Mouse (Mus musculus) CH12.LX (cell line): ENCODE results near the gene Maea. TPM values are rescaled to one million over a fixed set of nuclear protein-coding genes. Genes with fewer than 3 reads are reported as not detected.
A peak's percentile ranks its signal among the peaks of the same experiment; 100 is the strongest.

Experiments used
- DNase-seq: peaks from one replicate; pipeline ENCODE4 v3.0.0-alpha.2; 2013; ENCODE audit errors: extremely low read depth
- H3K27ac ChIP-seq: 2 replicates; pipeline ENCODE4 v1.5.1; 2012; ENCODE audit warnings: low read depth, mild to moderate bottlenecking, control low read depth, moderate library complexity; ENCODE audit not compliant: insufficient read depth
- H3K27me3 ChIP-seq: replicated peaks from 2 replicates; pipeline ENCODE3; 2012; ENCODE audit warnings: inconsistent platforms
- H3K36me3 ChIP-seq, 2 experiments: replicated peaks in 1 of 2; 2 replicates each; pipeline versions ENCODE3 to v1.6.1; 2012; ENCODE audit warnings: inconsistent platforms in 1 of 2, low read length in 1 of 2, mild to moderate bottlenecking in 1 of 2, mixed read lengths in 1 of 2, moderate library complexity in 1 of 2; ENCODE audit not compliant: control insufficient read depth in 1 of 2, insufficient read depth in 1 of 2
- H3K4me1 ChIP-seq, 2 experiments: 2 replicates each; pipeline ENCODE4 v1.6.1; 2012; ENCODE audit warnings: inconsistent platforms in 1 of 2, moderate library complexity in 1 of 2; ENCODE audit not compliant: insufficient read depth in 2 of 2, control insufficient read depth in 1 of 2
- H3K4me2 ChIP-seq: 2 replicates; pipeline ENCODE4 v1.6.1; 2012; ENCODE audit warnings: low read depth, mild to moderate bottlenecking, control low read depth; ENCODE audit not compliant: poor library complexity, insufficient read depth, severe bottlenecking
- H3K4me3 ChIP-seq, 3 experiments: fragments of 150-350 bp in 1 of 3; sonication (generic) in 1 of 3; replicated peaks in 1 of 3; 2 replicates each; pipeline versions ENCODE3 to v1.5.1; 2011 to 2012; ENCODE audit warnings: low read depth in 2 of 3, low read length in 2 of 3, mild to moderate bottlenecking in 2 of 3, moderate library complexity in 2 of 3, control low read depth in 1 of 3, improper control_type of control experiment in 1 of 3, inconsistent platforms in 1 of 3, mixed read lengths in 1 of 3; ENCODE audit not compliant: poor library complexity in 1 of 3
- H3K79me2 ChIP-seq: replicated peaks from 2 replicates; pipeline ENCODE4 v1.6.1; 2012; ENCODE audit warnings: mild to moderate bottlenecking, moderate library complexity; ENCODE audit not compliant: control insufficient read depth, poor library complexity, insufficient read depth, severe bottlenecking; ENCODE audit errors: extremely low read depth
- H3K9ac ChIP-seq: 2 replicates; pipeline ENCODE4 v1.6.1; 2012; ENCODE audit warnings: low read depth, mild to moderate bottlenecking, control low read depth, moderate library complexity; ENCODE audit not compliant: insufficient read depth
- H3K9me3 ChIP-seq: replicated peaks from 2 replicates; pipeline ENCODE3; 2012; ENCODE audit warnings: low read length, inconsistent platforms, mixed read lengths
- CHD1 ChIP-seq: IDR thresholded peaks from 2 replicates; pipeline ENCODE4 v1.6.1; 2012; ENCODE audit warnings: low read depth, low read length, improper control_type of control experiment, inconsistent platforms
- CHD2 ChIP-seq: IDR thresholded peaks from 2 replicates; pipeline ENCODE4 v1.6.1; 2011; ENCODE audit warnings: low read length, improper control_type of control experiment
- CTCF ChIP-seq, 2 experiments: IDR thresholded peaks in 1 of 2; conservative IDR thresholded peaks in 1 of 2; 2 replicates each; pipeline ENCODE4 v1.5.1; 2011 to 2012; ENCODE audit warnings: low read depth in 2 of 2, low read length in 2 of 2, improper control_type of control experiment in 1 of 2, inconsistent platforms in 1 of 2, mild to moderate bottlenecking in 1 of 2, moderate library complexity in 1 of 2
- E2F4 ChIP-seq: IDR thresholded peaks from 2 replicates; pipeline ENCODE4 v1.6.1; 2011; ENCODE audit warnings: low read depth, low read length, improper control_type of control experiment; ENCODE audit not compliant: insufficient replicate concordance
- ELF1 ChIP-seq: IDR thresholded peaks from 2 replicates; pipeline ENCODE4 v1.6.1; 2014; ENCODE audit warnings: low read depth, mild to moderate bottlenecking, inconsistent platforms, low read length, improper control_type of control experiment
- EP300 ChIP-seq: IDR thresholded peaks from 2 replicates; pipeline ENCODE4 v1.6.1; 2011; ENCODE audit warnings: low read length, improper control_type of control experiment
- ETS1 ChIP-seq: conservative IDR thresholded peaks from 2 replicates; pipeline ENCODE4 v1.6.1; 2012; ENCODE audit warnings: low read depth, mild to moderate bottlenecking, inconsistent platforms, low read length, improper control_type of control experiment, moderate library complexity
- GABPA ChIP-seq: IDR thresholded peaks from 2 replicates; pipeline ENCODE4 v1.6.1; 2012; ENCODE audit warnings: low read depth, low read length, improper control_type of control experiment, inconsistent platforms; ENCODE audit not compliant: insufficient replicate concordance
- IRF4 ChIP-seq: IDR thresholded peaks from 2 replicates; pipeline ENCODE4 v1.6.1; 2014; ENCODE audit warnings: low read depth, mild to moderate bottlenecking, inconsistent platforms, low read length, improper control_type of control experiment
- JUND ChIP-seq: conservative IDR thresholded peaks from 2 replicates; pipeline ENCODE4 v1.6.1; 2011; ENCODE audit warnings: low read depth, low read length, improper control_type of control experiment
- KAT2A ChIP-seq: IDR thresholded peaks from 2 replicates; pipeline ENCODE4 v1.6.1; 2012; ENCODE audit warnings: low read length, improper control_type of control experiment, inconsistent platforms; ENCODE audit not compliant: insufficient replicate concordance
- MAX ChIP-seq: IDR thresholded peaks from 2 replicates; pipeline ENCODE4 v1.6.1; 2011; ENCODE audit warnings: low read length, improper control_type of control experiment
- MAZ ChIP-seq: IDR thresholded peaks from 2 replicates; pipeline ENCODE4 v1.6.1; 2012; ENCODE audit warnings: low read depth, mild to moderate bottlenecking, inconsistent platforms, low read length, improper control_type of control experiment, moderate library complexity
- MEF2A ChIP-seq: IDR thresholded peaks from 2 replicates; pipeline ENCODE4 v1.6.1; 2014; ENCODE audit warnings: low read depth, mild to moderate bottlenecking, inconsistent platforms, low read length, improper control_type of control experiment, borderline replicate concordance
- MYC ChIP-seq: IDR thresholded peaks from 2 replicates; pipeline ENCODE4 v1.6.1; 2011; ENCODE audit warnings: low read depth, mild to moderate bottlenecking, improper control_type of control experiment, low read length
- NELFE ChIP-seq: IDR thresholded peaks from 2 replicates; pipeline ENCODE4 v1.6.1; 2011; ENCODE audit warnings: low read depth, low read length, improper control_type of control experiment
- NRF1 ChIP-seq: IDR thresholded peaks from 2 replicates; pipeline ENCODE4 v1.6.1; 2014; ENCODE audit warnings: low read depth, mild to moderate bottlenecking, inconsistent platforms, low read length, improper control_type of control experiment, moderate library complexity
- PAX5 ChIP-seq: IDR thresholded peaks from 2 replicates; pipeline ENCODE4 v1.6.1; 2012; ENCODE audit warnings: low read length, inconsistent platforms, mixed read lengths
- POLR2A ChIP-seq: IDR thresholded peaks from 2 replicates; pipeline ENCODE4 v1.6.1; 2011; ENCODE audit warnings: low read depth, mild to moderate bottlenecking, improper control_type of control experiment, low read length
- POLR2AphosphoS2 ChIP-seq: IDR thresholded peaks from 2 replicates; pipeline ENCODE4 v1.6.1; 2011; ENCODE audit warnings: low read depth, low read length, improper control_type of control experiment
- RAD21 ChIP-seq: IDR thresholded peaks from 2 replicates; pipeline ENCODE4 v1.6.1; 2011; ENCODE audit warnings: low read depth, mild to moderate bottlenecking, low read length, improper control_type of control experiment, moderate library complexity
- RCOR1 ChIP-seq: conservative IDR thresholded peaks from 2 replicates; pipeline ENCODE4 v1.6.1; 2012; ENCODE audit warnings: low read depth, mild to moderate bottlenecking, inconsistent platforms, low read length, improper control_type of control experiment
- SIN3A ChIP-seq: IDR thresholded peaks from 2 replicates; pipeline ENCODE4 v1.6.1; 2012; ENCODE audit warnings: low read length, improper control_type of control experiment, inconsistent platforms
- SMC3 ChIP-seq: IDR thresholded peaks from 2 replicates; pipeline ENCODE4 v1.6.1; 2011; ENCODE audit warnings: low read depth, low read length, improper control_type of control experiment
- TBP ChIP-seq: conservative IDR thresholded peaks from 2 replicates; pipeline ENCODE4 v1.6.1; 2011; ENCODE audit warnings: low read depth, low read length, improper control_type of control experiment
- TCF12 ChIP-seq: IDR thresholded peaks from 2 replicates; pipeline ENCODE4 v1.6.1; 2014; ENCODE audit warnings: low read depth, mild to moderate bottlenecking, inconsistent platforms, low read length, improper control_type of control experiment
- USF1 ChIP-seq: IDR thresholded peaks from 2 replicates; pipeline ENCODE4 v1.6.1; 2014; ENCODE audit warnings: low read depth, mild to moderate bottlenecking, inconsistent platforms, low read length, improper control_type of control experiment
- USF2 ChIP-seq: conservative IDR thresholded peaks from 2 replicates; pipeline ENCODE4 v1.6.1; 2011; ENCODE audit warnings: low read depth, low read length, improper control_type of control experiment
- ZC3H11A ChIP-seq: IDR thresholded peaks from 2 replicates; pipeline ENCODE4 v1.6.1; 2012; ENCODE audit warnings: low read depth, mild to moderate bottlenecking, inconsistent platforms, low read length, improper control_type of control experiment
- ZKSCAN1 ChIP-seq: IDR thresholded peaks from 2 replicates; pipeline ENCODE4 v1.6.1; 2012; ENCODE audit warnings: low read depth, inconsistent platforms, low read length, improper control_type of control experiment, borderline replicate concordance
- dilution Hi-C: fragments of 300-500 bp; cut with MboI; formaldehyde crosslinking; loops from 2 replicates; pipeline ENCODE4 v1.14.3; 2020; ENCODE audit warnings: low sequenced_read_pairs; ENCODE audit not compliant: extremely low pct_unique_long_range_greater_than_20kb, extremely low pct_ligation_motif_present
- in situ Hi-C: fragments of 300-500 bp; cut with MboI; formaldehyde crosslinking; loops from 3 replicates; pipeline ENCODE4 v1.14.3; 2019; ENCODE audit warnings: low sequenced_read_pairs, low pct_ligation_motif_present, low pct_unique_long_range_greater_than_20kb, mixed read lengths
- polyA plus RNA-seq: library from polyadenylated mRNA; unstranded; fragments of >175 nt; gene quantifications from 2 replicates; pipeline ENCODE4 v1.2.1, GENCODE M21; 2012; ENCODE audit warnings: low read depth; ENCODE audit not compliant: insufficient read length
- total RNA-seq, 2 experiments: library from RNA; depleted of rRNA; stranded (reverse); fragments of 300-350 nt in 1 of 2; fragments of >200 nt in 1 of 2; gene quantifications; 2 replicates each; pipeline ENCODE4 v1.2.3; 2012 to 2014

Gene Maea
- total and polyA plus RNA-seq, 3 experiments, result 75.0 to 94.2 (median 91.4) TPM

DNA sequence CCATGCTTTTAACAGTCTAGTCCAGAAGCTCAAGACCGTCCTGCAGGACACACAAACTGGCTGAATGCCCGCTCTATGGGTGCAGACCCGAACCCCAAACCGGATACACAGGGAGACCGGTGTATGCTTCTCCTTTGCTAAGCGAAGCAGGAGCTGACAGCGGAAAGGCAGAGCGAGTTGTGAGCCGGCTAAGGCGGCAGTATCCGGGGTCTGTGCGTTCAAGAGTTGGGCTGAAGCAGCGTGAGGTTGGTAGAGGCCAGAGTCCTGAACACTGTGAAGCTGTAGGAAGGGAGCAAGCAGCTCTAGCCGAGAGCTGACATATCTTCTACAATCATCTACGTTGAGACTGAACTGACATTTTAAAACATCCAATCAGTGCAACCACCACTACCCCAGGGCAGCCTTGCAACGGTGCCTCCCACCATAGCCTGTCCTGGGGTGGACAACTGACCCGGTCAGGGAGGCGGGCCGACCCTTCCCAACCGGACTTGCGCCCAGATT, 42.5 kb downstream of the Maea start:
- no peaks in the 10 kb centered on the region for H3K9me3 ChIP-seq
- dilution Hi-C loops, result no loop called here
- H3K79me2 ChIP-seq, result no peaks in the 10 kb centered on the region
- peak overlapping the region; percentile 65 to 74 (median 72) for H3K4me3 ChIP-seq
- peak; percentile 41 for DNase-seq
- in situ Hi-C loops, result loop anchor here (5.0 kb wide), 1 partner anchor 106 kb away; the partner anchor contains the start of gene Ctbp1
- H3K36me3 ChIP-seq, result peaks cover 13 to 45% of the 10 kb centered on the region in 2 experiments
- H3K27ac ChIP-seq, result peak overlapping the region; percentile 82
- H3K4me1 ChIP-seq, result peaks cover 8 to 12% of the 10 kb centered on the region in 2 experiments
- peak overlapping the region; percentile 81 for H3K9ac ChIP-seq
- TF ChIP-seq E2F4 (no peak), POLR2A (no peak), ZKSCAN1 (no peak), RCOR1 (no peak), MEF2A (no peak), ZC3H11A (no peak), EP300 (no peak), ETS1 (no peak)
- peak overlapping the region; percentile 68 for H3K4me2 ChIP-seq
- no peaks in the 10 kb centered on the region for H3K27me3 ChIP-seq

DNA sequence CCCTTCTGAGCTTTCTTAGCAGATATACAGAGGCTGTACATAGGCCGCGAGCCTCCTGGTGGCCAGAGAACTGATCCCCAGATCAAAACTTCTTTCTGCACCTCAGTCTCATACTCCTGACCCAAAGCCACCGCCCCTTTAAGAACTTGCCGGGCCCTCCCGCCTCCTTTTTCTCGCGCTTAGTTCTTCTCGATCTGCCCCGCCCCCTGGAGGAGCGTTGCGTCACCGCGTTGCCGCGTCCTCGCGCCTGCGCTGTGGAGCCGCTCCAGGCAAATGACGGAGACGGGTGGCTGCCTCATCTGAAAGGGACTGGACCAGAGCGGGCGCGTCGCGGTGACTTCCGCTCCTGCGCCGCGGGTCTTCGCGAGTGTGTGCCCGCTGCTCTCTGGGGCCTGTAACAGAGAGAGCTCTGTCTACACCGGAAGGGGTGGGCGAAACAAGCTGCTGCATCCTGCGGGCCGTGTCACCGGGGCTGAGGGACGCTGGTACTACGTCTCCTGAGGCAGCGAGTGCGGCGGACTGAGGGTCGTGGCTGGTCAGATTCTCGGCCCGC, 43.1 kb downstream of the Maea start, which contains the start of gene Uvssa:
TSS of gene Uvssa (plus strand) at position 248 of the 553 bp plus-strand sequence.
- dilution Hi-C loops (no loop called here), in situ Hi-C loops (loop anchor here (5.0 kb wide), 1 partner anchor 106 kb away; the partner anchor contains the start of gene Ctbp1)
- no peaks in the 10 kb centered on the region for H3K9me3 ChIP-seq
- H3K27ac ChIP-seq, result peak within 1 kb of the TSS; percentile 82
- peak within 1 kb of the TSS; percentile 65 to 85 (median 74) for H3K4me3 ChIP-seq
- no peaks in the 10 kb centered on the region for H3K27me3 ChIP-seq
- DNase-seq, result peak; percentile 99
- H3K4me2 ChIP-seq, result peak within 1 kb of the TSS; percentile 74
- H3K36me3 ChIP-seq, result peaks cover 9 to 42% of the 10 kb centered on the region in 2 experiments
- H3K4me1 ChIP-seq, result peaks cover 5 to 11% of the 10 kb centered on the region in 2 experiments; a peak in 3 of 4 replicates
- H3K79me2 ChIP-seq, result no peaks in the 10 kb centered on the region
- H3K9ac ChIP-seq, result peak within 1 kb of the TSS; percentile 81
- TF ChIP-seq POLR2A, result peak; percentile 90
- peak; percentile 98 for TF ChIP-seq NRF1
- no peak for TF ChIP-seq CHD1
- peak; percentile 85 for TF ChIP-seq SIN3A
- no peak for TF ChIP-seq USF1
- no peak; the same call in 1 of the 2 replicates for TF ChIP-seq TBP
- TF ChIP-seq POLR2AphosphoS2, result peak; percentile 73; the same call in 1 of the 2 replicates
- TF ChIP-seq SMC3, result peak; percentile 77
- TF ChIP-seq E2F4, result no peak
- TF ChIP-seq RCOR1, result no peak
- TF ChIP-seq CTCF (conservative IDR thresholded peaks at IDR 0.05 in 1 of 2, IDR thresholded peaks at IDR 0.05 in 1 of 2; ENCODE audit: low read depth in 2 of 2, low read length in 2 of 2), result peak in 1 of 2 experiments; percentile 68; a peak in 2 of 4 replicates
- no peak; the same call in 1 of the 2 replicates for TF ChIP-seq CHD2
- no peak; the same call in 1 of the 2 replicates for TF ChIP-seq GABPA
- TF ChIP-seq PAX5, result no peak
- TF ChIP-seq MYC, result peak; percentile 32; the same call in 1 of the 2 replicates
- peak; percentile 37 for TF ChIP-seq ETS1
- no peak for TF ChIP-seq ZKSCAN1
- peak; percentile 62; the same call in 1 of the 2 replicates for TF ChIP-seq KAT2A
- peak; percentile 91 for TF ChIP-seq MAZ
- TF ChIP-seq MAX, result no peak
- TF ChIP-seq ELF1, result peak; percentile 96
- TF ChIP-seq NELFE, result peak; percentile 79
- no peak for TF ChIP-seq JUND
- no peak for TF ChIP-seq USF2
- peak; percentile 74 for TF ChIP-seq IRF4
- peak; percentile 78; the same call in 1 of the 2 replicates for TF ChIP-seq TCF12
- no peak for TF ChIP-seq EP300
- peak; percentile 42 for TF ChIP-seq RAD21
